Mouse (Mus musculus) c-Kit-negative CD71-positive TER-119-positive erythroid progenitor cells, embryonic 14.5 days (primary cell): ENCODE measurements around the gene Tmem86b.

ENCODE experiments used
- DNase-seq: peaks from one replicate; pipeline ENCODE4 v3.0.0-alpha.2; 2013; ENCODE audit warnings: low read depth, low spot score

The Tmem86b gene

GRCm38 (mm10) chr7:4631031-4631430 is at the start of gene Tmem86b:
Gene Tmem86b, minus strand, starts transcription at chr7:4631422.
- peak; percentile 52 for DNase-seq

GRCm38 (mm10) chr7:4675200-4675599 is 44.0 kb upstream of the Tmem86b start:
- no peak for DNase-seq

DNA sequence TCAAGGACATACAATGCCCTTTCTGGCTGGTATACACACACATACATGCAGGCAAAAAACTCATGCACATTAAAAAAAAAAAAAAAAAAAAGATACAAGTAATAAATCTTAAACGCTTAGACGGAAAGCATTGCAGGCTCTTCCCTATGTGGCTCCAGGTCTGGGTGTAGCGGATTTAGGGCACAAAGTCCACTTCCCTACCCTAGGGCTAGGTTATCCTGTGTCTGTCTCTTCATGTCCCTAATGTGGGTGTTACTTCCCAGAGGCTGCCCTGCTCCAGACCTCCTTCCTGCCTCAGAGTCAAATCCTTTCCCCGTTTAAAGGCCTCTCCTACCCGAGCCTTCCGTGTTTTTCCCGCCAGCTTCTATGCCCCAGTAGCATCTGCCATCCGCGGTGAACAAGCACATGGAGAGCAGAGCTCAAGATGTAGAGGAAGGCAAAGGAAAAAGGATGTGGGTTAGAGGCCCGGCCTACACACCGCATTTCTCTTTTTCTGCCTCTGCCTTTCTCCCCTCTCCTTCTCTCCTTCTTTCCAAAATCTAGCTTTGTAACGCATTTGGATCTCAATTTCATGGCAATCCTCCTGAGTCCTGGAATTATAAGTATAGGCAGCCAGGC is 43.0 kb upstream of the Tmem86b start:
- no peak for DNase-seq

DNA sequence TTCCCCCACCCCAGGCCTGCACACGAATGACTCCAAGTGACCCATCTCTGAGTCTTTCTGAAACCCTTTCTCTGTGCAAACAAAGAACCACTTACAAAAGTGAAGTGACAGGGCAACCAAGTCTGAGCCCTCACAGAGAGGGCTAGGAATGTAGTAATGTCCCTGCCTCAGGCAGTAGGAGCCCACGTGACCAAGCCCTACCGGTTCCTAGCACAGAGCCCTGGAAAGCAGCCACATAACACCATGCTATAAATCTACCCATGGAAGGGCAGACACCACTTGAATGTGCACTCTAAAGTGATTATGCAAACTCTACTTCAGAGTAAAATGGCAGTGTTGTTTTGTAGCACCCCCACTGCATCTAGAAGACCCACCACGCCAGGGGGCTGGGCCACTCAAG is 40.7 kb upstream of the Tmem86b start:
- no peak for DNase-seq

GRCm38 (mm10) chr7:4670655-4671255 is 39.5 kb upstream of the Tmem86b start:
- DNase-seq, result peak; percentile 59

DNA sequence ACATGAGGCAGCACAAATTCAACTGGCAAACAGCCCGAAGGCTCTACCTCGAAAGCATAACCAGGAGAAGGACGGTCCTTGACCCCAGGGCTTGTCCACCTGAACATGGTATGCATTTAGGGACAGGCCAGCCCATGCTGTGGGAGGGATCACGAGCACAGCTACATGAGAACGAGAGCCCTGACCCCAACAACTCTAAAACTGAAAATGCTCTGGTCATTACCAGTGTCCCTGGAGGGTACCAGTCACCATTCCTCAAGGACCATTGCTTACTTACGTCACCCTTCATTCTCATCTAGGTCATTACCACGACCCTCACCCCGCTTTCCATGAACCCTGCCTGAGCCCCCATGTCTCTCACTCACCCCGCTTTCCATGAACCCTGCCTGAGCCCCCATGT is 37.9 kb upstream of the Tmem86b start:
- no peak for DNase-seq

GRCm38 (mm10) chr7:4668506-4668905 is 37.3 kb upstream of the Tmem86b start:
- DNase-seq, result no peak

DNA sequence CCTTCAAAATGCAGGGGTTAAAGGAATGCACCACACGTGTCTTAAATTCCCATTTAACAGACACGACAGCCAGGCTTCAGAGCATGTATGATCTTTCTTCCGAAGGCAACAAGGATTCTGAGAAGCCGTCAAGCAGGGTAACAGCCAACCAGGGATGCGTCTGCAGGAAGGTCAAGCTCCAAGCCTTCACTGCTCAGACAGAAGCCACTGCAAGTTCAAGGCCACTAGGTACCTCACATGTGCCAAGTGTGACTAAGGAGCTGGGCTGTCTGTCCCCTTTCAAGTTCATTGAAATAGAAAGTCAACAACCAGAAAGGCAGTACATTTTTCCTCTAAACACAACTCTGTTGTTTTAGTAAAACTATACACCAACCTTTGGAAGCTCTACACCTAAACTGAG is 35.6 kb upstream of the Tmem86b start:
- DNase-seq, result no peak

GRCm38 (mm10) chr7:4663742-4664141 is 32.5 kb upstream of the Tmem86b start:
- no peak for DNase-seq

- DNase-seq, result no peak
Observed at GRCm38 (mm10) chr7:4663179-4663578, 32.0 kb upstream of the Tmem86b start.

GRCm38 (mm10) chr7:4659911-4660443 is 28.8 kb upstream of the Tmem86b start:
- no peak for DNase-seq

- DNase-seq, result peak; percentile 95
Observed at GRCm38 (mm10) chr7:4658912-4659551, 27.8 kb upstream of the Tmem86b start, which contains the start of gene Ppp6r1. Gene Ppp6r1, minus strand, starts transcription at chr7:4659019.

DNA sequence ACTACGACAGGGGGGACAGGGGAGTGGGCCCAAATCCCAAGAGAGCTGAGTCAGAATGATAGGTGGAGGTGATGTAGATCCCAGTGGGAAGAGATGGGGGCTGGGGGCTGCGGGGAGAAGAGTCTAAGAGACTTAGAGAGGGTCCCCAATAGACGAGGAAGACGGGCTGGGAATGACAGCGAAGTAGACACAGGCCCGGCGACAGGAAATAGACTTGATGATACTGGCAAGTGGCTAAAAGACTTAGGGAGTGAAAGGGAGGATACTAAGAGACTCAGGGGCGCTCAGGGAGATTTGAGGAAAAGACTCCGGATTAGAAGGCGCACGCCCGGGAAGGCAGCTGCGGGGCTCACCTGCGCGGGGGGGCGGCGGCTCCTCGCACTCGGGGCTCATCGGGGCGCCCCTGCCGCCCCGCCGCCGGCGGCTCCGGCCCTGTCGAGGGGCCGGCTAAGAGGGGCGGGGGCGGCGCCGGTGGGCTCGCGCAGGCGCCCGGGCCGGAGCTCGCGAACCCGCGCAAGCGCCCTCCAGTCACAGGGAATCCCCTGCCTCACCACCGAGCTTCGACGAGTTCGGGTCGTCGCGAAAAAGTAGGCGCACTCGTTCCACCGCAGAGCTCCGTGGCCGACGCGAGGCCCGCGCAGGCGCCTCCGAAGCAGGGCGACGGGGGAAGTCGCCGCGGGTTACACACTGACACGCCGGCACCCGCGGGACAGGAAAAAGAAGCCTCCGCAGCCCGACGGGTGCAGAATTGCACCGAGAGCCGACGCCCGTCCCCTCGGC is 27.1 kb upstream of the Tmem86b start:
- DNase-seq, result peak; percentile 31

DNA sequence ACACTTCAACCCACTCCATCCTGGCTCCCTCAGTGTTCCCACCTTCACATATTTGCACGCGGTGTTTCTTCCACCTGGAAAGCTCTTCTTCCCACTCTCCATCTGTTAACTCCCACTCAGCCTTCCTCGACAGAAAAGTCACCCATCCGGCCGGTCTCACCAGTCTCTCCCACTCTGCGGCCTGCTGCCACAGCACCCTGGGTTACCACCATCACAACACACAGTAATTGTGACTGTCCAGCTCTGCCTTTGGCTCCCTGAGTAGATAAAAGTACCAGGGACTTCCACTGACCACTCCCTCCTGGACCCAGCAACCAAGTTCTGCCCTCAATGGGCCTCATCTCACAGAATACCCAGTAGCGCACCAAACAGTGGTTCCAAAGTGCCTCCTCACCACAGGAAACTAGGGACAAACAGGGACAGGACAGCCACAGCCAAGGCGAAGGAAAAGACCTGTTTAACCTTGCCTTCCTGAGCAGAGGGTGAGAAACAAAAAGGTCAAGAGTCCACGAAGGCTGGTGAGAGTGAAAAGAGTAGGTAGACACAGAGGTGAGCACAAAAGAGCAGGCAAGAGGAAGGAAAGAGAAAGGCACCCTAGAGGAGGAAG is 26.4 kb upstream of the Tmem86b start:
- peak; percentile 32 for DNase-seq

GRCm38 (mm10) chr7:4656818-4657217 is 25.6 kb upstream of the Tmem86b start:
- no peak for DNase-seq

DNA sequence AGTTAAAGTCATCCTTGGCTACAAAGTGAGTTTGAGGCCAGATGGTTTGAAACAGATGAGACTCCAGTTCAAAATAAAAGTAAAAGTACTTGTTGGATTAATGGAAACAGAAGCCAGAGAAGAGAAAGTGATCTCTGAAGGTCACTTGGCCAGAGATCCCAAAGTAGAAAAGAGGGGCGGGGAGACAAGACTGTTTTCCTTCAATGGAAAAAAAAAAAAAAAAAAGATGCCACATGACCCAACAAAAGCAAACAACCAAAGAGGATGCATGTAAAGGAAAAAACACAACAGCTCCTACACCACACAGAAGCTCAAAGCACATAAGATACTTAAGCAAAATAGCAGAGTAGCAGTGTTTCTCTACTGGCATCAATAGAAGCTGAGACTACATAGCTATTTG is 24.7 kb upstream of the Tmem86b start:
- no peak for DNase-seq

DNA sequence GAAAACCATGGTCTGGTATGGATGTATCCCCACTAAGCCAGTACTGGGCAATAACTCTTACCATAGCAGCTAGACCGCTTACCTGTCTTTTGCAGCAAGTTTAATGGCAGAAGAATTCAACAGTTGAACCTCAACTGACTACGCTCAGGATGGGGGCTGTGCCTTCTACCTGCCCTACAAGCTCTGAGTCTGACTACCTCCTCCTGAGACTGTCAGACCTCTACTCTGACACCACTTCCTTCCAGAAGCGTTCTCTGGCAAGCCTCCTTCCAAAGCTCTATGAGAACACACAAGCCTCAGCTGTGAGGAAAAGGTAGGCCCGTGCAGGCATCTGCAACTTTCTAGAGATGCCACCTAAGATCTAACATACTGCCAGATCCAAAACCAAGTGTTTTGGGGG is 24.2 kb upstream of the Tmem86b start:
- DNase-seq, result no peak

DNA sequence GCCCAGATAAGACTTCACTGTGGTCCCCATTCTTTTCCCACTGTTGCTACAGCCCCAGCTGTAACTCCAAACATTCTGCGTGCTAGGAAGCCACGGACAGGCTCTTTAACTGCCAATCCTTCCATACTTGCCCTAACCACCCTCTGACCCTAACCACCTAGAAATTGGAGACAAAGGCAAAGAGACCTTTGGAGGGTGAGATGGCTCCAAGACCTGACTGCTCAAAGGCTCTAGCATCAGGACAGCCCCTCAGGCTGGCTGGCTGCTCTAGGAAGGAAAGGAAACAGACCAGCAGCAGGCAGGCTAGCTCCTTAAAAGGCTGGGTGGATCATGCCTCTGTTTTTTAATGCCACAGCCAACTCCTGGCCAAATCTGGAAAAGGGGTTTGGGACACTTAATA is 23.0 kb upstream of the Tmem86b start:
- DNase-seq, result no peak

GRCm38 (mm10) chr7:4653780-4654179 is 22.6 kb upstream of the Tmem86b start:
- no peak for DNase-seq

DNA sequence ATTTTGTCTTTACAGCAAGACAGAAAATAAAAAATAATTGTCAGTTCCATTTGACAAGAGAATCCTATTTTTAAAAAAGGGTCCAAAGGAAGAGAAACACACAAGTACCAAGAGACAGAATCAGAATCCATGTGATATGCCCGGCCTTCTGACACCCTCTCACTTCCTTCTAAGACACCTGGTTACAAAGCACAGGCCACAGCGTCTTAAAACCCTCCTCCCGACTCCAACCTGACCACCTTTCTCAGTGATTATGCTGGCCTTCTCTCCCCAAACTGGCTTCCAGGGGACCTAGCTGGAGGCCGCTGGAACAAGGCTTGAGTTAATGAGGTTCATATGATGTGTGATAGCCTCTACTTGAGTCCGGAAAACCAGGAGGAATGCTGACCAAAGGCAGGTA is 22.1 kb upstream of the Tmem86b start:
- DNase-seq, result no peak

- no peak for DNase-seq
Observed at GRCm38 (mm10) chr7:4652726-4653125, 21.5 kb upstream of the Tmem86b start.

DNA sequence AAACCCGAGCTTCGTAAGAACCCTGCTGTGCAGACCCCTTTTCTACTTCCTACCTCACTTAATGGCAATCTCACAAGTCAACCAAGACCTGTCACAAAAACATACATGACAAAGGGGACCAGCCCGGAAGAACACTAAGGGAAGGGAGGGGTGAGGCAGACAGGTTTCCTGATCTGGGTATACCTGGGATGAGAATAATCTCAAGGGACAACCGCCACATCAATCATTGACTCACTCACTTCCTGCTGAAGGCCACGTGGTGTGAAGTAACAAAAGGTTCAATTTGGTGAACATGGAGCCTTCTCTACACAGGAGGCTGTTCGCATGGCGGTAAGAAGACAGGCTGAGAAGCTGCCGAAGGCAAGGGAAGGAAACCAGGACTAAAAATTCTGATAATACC is 20.4 kb upstream of the Tmem86b start:
- no peak for DNase-seq
